Mouse (Mus musculus) liver, embryonic 14.5 days (tissue): ENCODE data around the gene Mcoln3.

ENCODE experiments used
- CTCF ChIP-seq: IDR thresholded peaks from 2 replicates; pipeline ENCODE4 v1.5.1; 2016; ENCODE audit warnings: antibody characterized with exemption, low read depth, control low read depth
- EP300 ChIP-seq: IDR thresholded peaks from 2 replicates; pipeline ENCODE4 v1.6.1; 2016; ENCODE audit warnings: antibody characterized with exemption, low read depth

GRCm38 (mm10) chr3:146159360-146159759 is 42.1 kb downstream of the Mcoln3 start:
- TF ChIP-seq CTCF (no peak), EP300 (no peak)
